Mouse (Mus musculus) gastrocnemius, postnatal 10 days (tissue): ENCODE data around the gene Tesk2. TPM values are rescaled to one million over a fixed set of nuclear protein-coding genes. Genes with fewer than 3 reads are reported as not detected.
A peak's percentile ranks its signal among the peaks of the same experiment; 100 is the strongest.
"Not testable (repeated sequence)": the region's sequence is repeated elsewhere in the genome, so short reads cannot be mapped to it uniquely, and the experiment has no call there.

ENCODE experiments used
- DNase-seq: peaks from one replicate; pipeline ENCODE4 v3.0.0; 2021; ENCODE audit warnings: mixed read lengths
- long read RNA-seq, 2 experiments: library from polyadenylated mRNA; stranded (forward); transcript quantifications; one replicate each; pipeline ENCODE4 v2.0.0; 2021
- total RNA-seq, 2 experiments: library from RNA; stranded (reverse); gene quantifications; 2 replicates each; pipeline ENCODE4 v1.2.3; 2021

Gene Tesk2
- 1 to 10 TPM; 2.9 to 3.0 TPM for total RNA-seq
- long read RNA-seq, experiment 1, partial matches to known transcripts: 0 of 2 reads
- long read RNA-seq, experiment 1, other reads (novel, unspliced or antisense): 0 of 2 reads
- long read RNA-seq, experiment 2, partial matches to known transcripts: 0 of 1 reads
- long read RNA-seq, experiment 2, other reads (novel, unspliced or antisense): 0 of 1 reads

- DNase-seq: peak; percentile 79
These were observed at the start of gene Tesk2 for GRCm38 (mm10) chr4:116720343-116721097. Gene Tesk2, plus strand, starts transcription at chr4:116720948.

DNA sequence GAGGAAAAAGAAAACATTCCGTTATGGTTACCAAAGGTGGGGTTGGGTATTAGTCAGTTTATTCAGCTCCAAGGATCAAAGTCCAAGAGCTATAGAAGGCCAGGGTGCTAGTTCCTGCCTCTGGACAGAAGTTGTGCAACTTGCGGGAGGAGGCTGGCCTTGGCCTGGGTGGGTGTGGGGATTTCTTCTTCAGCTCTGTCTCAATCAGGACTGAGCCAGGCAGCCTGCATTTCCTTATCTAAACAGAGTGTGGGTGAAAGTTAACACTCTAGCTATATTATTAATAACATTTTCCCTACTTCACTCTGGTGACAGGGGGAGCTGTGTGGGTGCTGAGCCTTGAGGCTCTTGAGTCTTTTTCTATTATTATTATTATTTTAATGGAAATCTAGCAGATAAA lies 48.0 kb upstream of the Tesk2 start:
- no peak for DNase-seq

DNA sequence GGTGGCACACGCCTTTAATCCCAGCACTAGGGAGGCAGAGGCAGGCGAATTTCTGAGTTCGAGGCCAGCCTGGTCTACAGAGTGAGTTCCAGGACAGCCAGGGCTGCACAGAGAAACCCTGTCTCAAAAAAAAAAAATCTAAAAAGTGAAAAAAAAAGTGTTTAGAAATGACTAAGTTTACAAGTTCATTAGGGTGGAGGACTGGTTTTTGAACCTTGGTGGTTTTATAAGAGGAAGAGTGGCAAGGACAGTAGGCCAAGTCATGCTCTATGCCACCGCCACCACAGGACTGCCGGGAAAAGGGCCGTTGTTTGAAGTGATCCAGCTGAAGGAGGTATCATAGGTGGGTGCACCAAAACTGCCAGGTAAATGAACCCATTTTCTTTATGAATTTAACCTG lies 46.0 kb upstream of the Tesk2 start:
- not testable (repeated sequence) for DNase-seq

- no peak for DNase-seq
These were observed 44.7 kb upstream of the Tesk2 start for GRCm38 (mm10) chr4:116676027-116676426.

GRCm38 (mm10) chr4:116677808-116678207 lies 42.9 kb upstream of the Tesk2 start:
- no peak for DNase-seq

GRCm38 (mm10) chr4:116679141-116679540 lies 41.6 kb upstream of the Tesk2 start:
- DNase-seq: no peak

DNA sequence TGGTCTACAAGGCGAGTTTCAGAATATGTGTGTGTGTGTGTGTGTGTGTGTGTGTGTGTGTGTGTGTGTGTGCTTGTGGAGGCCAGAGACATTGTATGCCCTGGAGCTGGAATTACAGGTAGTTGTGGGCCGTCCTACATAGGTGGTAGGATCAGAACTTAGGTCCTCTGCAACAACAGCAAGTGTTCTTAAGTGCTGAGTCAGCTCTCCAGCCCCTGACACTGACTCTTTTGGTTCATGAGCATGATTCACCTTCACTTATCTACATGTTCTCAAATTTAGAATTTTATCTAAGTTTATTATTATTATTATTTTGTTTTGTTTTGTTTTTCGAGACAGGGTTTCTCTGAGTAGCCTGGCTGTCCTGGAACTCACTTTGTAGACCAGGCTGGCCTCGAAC lies 40.2 kb upstream of the Tesk2 start:
- not testable (repeated sequence) for DNase-seq

DNA sequence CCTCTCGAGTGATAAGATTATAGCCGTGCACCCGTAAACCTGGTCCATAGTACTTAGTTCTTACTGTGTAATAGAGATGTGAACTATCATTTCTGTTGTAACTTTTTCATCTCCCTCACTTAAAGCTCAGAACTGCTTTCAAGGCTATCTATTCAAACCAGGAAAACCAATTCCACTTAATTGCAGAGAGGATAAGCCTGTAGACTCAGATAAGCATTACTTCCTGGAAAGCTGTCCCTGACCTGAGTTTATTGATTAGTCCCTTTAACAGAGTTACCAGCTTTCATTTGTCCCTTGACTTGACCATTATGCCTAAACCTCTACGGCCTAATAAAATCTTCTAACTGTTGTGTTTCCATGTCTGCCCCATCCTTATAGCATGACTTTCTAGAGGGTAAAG lies 36.8 kb upstream of the Tesk2 start:
- DNase-seq: no peak

DNA sequence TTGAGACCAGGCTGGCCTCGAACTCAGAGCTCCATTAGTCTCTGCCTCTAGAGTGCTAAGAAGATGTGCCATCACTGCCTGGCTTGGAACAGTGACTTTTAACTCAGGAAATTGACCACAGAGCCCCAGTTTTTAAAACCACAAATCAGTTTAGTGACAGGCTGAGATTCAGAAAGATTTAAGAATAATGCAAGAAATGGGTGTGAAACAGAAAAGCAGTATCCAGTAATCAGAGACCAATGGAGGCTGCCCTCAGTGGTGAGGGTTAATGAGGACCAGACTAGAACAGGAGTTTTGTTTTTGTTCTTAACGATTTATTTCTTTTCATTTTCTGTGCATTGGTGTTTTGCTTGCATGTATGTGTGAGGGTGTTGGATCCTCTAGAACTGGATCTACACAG lies 36.1 kb upstream of the Tesk2 start:
- DNase-seq: no peak

GRCm38 (mm10) chr4:116685402-116686061 lies 35.2 kb upstream of the Tesk2 start, which contains the start of gene Prdx1:
Gene Prdx1, plus strand, starts transcription at chr4:116685544.
- peak; percentile 98 for DNase-seq

DNA sequence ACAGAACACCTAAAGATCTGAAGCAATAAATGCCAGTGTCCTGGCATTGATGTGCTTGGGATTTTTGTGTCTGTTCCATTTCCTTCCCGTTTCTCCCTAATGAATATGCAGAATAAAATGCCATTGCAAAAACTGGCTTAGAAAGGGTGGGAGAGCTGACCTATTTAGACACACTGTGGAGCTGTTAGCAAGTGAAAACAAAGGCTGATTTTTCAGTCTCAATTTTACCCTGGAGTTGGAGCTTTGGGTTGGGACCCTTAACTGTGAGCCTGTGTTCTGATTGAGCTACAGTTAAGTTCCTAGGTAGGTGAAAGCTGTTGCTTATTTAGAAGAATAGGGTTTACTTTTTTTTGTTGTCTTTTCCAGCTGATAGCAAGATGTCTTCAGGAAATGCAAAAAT lies 33.7 kb upstream of the Tesk2 start:
- DNase-seq: no peak

DNA sequence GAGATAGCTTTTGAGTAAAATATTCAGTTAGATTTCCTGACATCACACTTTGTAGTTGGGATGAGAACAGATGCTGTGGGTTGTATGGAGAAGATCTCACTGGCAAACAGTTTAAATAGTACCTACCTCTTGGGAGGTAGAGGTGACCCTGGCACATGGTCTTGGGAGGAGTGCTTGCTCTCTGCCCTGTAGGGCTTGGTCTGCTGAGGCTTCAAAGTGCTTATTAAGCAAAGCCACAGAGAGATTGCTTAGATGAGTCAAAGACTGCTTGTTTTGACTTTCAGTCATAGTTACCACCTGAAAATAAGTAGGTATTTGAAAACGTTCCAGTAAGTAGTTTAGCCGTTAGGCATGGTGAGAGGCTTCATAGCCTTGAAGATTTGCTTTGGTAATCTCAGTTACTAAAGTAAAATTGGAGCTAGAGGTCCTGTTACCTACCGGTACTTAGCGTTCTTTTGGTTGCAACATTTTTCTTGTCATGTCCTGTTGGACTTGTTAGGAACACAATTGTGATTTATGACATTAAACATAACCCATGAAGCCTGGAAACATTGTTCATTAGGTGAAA lies 31.4 kb upstream of the Tesk2 start:
- no peak for DNase-seq

GRCm38 (mm10) chr4:116692146-116692545 lies 28.6 kb upstream of the Tesk2 start:
- no peak for DNase-seq

GRCm38 (mm10) chr4:116693785-116694184 lies 27.0 kb upstream of the Tesk2 start:
- DNase-seq: no peak

- DNase-seq: no peak
These were observed 21.9 kb upstream of the Tesk2 start for GRCm38 (mm10) chr4:116698693-116699342.

GRCm38 (mm10) chr4:116700964-116701363 lies 19.8 kb upstream of the Tesk2 start:
- no peak for DNase-seq

- DNase-seq: peak; percentile 81
These were observed 16.9 kb upstream of the Tesk2 start for GRCm38 (mm10) chr4:116703804-116704203.

DNA sequence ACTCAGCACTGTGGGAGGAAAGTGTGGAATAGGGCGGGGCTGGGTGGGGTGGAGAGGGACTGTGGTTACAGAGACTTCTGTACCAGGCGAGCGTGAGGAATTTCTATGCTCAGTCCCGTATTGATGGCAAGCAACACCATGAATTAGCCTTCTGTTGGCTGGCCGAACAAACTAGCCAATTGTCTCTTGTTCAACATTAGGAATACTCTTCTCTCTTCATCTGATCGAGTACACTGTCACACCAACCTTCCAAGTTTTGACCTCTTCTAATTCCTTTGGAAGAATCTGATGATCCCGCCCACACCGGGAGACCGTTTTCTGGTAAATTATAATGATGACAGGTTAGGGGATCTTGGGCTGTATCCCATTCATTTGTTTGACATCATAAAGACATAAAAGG lies 13.1 kb upstream of the Tesk2 start:
- DNase-seq: no peak

GRCm38 (mm10) chr4:116708201-116708764 lies 12.5 kb upstream of the Tesk2 start, which contains the start of the genes Mmachc and Ccdc163:
Gene Mmachc, minus strand, starts transcription at chr4:116708406.
Gene Ccdc163, plus strand, starts transcription at chr4:116708509.
- DNase-seq: peak; percentile 74

DNA sequence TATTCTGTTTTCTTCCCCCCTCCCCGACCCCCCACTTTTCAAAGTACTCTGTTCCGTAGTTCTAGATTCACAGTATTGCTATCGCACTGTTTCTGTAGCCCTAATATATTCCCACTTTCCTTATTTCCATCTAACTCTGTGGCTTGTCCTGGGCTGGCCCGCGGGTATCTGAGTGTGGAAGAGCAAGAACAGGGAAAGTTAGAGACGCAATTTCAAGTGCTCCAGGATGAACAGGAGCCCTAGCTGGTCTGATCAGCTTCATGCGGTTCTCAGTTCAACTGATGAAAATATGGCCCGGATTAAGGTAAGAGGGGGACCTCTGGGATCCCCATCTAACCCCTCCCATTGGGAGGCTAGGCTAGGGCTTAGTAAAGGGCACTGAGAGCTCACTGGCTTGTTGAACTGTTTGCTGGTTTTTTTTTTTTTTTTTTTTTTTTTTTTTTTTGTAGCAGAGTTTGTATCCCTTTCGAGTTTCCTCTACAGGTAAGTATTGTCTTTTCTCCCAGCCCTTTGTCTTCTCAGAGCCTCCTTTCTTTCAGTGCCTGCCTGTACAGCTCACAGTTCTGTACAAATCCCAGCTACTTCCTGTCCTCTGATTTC lies 11.9 kb upstream of the Tesk2 start:
- no peak for DNase-seq

- DNase-seq: no peak
These were observed 10.6 kb upstream of the Tesk2 start for GRCm38 (mm10) chr4:116710154-116710553.

DNA sequence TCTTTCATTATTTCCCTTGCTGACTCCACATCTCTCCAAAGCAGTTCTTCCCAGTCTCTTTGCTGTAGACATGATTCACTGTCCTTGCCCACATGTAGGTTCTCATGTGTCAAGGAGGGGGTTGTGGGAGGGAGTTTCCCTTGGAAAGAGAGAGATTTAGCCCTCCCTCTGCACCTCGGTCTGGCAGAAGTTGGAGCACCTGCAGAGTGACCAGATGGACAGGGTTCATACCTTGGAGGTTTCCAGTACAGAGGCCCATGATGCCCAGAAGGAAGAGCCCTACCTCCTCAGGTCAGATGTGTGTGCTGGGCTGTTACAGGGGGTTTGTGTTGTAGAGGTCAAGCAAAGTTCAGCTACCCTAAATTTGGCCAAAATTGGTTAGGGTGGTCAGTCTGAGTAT lies 8.2 kb upstream of the Tesk2 start:
- DNase-seq: no peak
